Mouse (Mus musculus) E14TG2a.4 (cell line): ENCODE results near the gene Ufc1.

Source experiments
- CTCF ChIP-seq: conservative IDR thresholded peaks from 2 replicates; pipeline ENCODE4 v1.5.1; 2014; ENCODE audit warnings: low read length
- POU5F1 ChIP-seq: IDR thresholded peaks from 2 replicates; pipeline ENCODE4 v1.6.1; 2014; ENCODE audit warnings: low read length, borderline replicate concordance

DNA sequence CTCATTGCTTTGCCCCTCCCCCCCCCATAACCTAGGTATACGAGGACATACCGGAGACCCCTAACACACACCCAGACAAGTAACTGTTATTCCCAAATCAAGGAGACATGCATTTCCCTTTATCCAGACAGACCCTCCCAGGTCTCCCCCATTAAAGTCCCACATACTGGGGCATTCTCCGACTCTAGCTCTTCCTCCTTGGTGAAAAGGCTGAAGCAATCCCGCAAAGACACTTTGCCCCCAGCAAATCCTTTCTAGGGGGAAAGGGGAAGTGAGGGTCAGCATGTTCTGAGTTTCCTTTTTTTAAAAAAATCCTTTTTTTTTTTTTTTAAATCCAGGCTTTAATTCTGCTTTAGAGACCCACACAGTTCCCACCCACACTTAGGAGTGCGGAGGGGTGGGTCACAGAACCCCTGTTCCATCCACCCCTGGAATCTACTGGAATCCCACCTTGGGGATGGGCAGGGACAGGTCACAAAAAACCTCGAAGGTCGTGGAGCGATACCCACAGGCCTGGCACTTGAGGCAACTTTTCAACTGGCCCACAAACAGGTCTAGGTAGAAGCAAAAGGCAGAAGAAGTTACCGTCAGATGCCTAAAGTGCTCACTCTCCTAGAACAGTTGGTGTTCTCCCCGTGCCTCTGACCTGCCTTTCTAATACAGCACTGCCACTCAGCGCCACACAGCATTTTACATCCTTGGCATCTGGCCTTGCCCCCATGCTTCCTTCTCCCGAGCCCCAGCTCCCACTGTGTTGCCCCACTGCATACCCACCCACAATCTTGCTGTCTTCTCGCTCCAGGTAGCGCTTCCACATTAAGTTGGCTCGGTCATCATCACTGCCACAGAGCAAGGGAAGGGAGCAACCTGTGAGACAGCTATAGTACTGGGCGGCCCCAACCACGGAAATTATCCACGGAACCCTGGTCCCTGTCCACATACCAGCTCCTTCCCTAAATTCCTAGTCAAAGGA, 11.3 kb downstream of the Ufc1 start:
- no peak for TF ChIP-seq CTCF
- no peak for TF ChIP-seq POU5F1
